Mouse (Mus musculus): ENCODE results near the gene Slc35b3. TPM values are rescaled to one million over a fixed set of nuclear protein-coding genes. Genes with fewer than 3 reads are reported as not detected.

The Slc35b3 gene
- total and polyA plus RNA-seq, 3 experiments, result 12.4 to 16.2 TPM; not detected in 1

GRCm38 (mm10) chr13:38936860-38937471 is 23.7 kb downstream of the Slc35b3 start:
- Histone ChIP-seq H3K27ac (ENCODE audit: control insufficient read depth, low read depth, low read length) (no peak overlapping the region), H3K79me2 (ENCODE audit: control insufficient read depth, insufficient read depth, low read length, poor library complexity) (no peaks in the 10 kb centered on the region), H3K4me3 (ENCODE audit: control insufficient read depth in 1 of 2, insufficient read depth in 1 of 2, low read depth in 2 of 2, low read length in 2 of 2) (no peak overlapping the region), H3K36me3 (ENCODE audit: control insufficient read depth in 1 of 2, insufficient read depth in 2 of 2, low read length in 2 of 2) (peaks cover 3 to 7% of the 10 kb centered on the region in 2 experiments; a peak in 3 of 4 replicates), H3K9me3 (replicated peaks; ENCODE audit: insufficient read depth, low read length) (no peaks in the 10 kb centered on the region), H3K9ac (ENCODE audit: control insufficient read depth, low read depth, low read length, poor library complexity, severe bottlenecking) (no peak overlapping the region), H3K27me3 (ENCODE audit: control insufficient read depth in 1 of 2, insufficient read depth in 2 of 2, low read length in 2 of 2) (no peaks in the 10 kb centered on the region), H3K4me1 (ENCODE audit: control insufficient read depth in 1 of 2, insufficient read depth in 2 of 2, low read length in 2 of 2) (peaks cover 0 to 3% of the 10 kb centered on the region in 2 experiments; a peak in 1 of 4 replicates)
- TF ChIP-seq EP300 (IDR thresholded peaks at IDR 0.05; ENCODE audit: low read depth in 1 of 2, low read length in 2 of 2) (no peak), MXI1 (IDR thresholded peaks at IDR 0.05; ENCODE audit: low read depth, low read length) (no peak), RAD21 (IDR thresholded peaks at IDR 0.05; ENCODE audit: low read depth, low read length) (no peak), ZKSCAN1 (IDR thresholded peaks at IDR 0.05; ENCODE audit: low read depth, low read length) (no peak), RCOR1 (IDR thresholded peaks at IDR 0.05; ENCODE audit: low read depth, low read length) (no peak), JUND (IDR thresholded peaks at IDR 0.05; ENCODE audit: low read depth, low read length) (no peak), ZC3H11A (IDR thresholded peaks at IDR 0.05; ENCODE audit: low read depth, low read length) (no peak)
- DNase-seq (ENCODE audit: low read depth, low spot score), result no peak

DNA sequence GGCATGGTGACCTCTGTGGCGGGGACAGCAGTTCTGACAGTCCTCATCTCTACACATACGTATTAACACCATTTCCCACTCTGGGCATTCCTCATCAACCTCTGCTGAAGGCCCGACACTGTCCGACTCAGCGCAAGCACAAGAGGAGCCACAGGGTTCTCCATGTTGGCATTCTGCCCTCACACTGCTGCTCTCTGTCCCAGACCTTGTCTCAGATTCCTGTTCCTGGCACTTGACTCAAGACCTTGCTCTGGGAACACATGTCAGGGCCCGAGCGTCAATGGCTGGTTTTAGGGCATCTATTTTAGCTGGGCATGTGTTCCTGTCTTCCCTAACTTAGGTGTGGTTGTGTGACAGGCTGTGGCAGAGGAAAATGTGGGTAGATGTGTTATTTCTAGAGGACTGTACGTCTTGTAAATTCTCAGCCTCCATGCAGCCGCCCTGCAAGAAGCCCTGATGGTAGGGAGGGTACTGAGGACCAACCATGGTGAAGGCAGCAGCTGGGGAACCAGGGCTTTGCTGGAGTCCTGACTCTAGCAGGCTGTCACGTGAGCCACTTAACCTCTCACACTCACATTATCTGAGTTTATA is 24.7 kb downstream of the Slc35b3 start:
- Histone ChIP-seq H3K27ac (ENCODE audit: control insufficient read depth, low read depth, low read length) (no peak overlapping the region), H3K36me3 (ENCODE audit: control insufficient read depth in 1 of 2, insufficient read depth in 2 of 2, low read length in 2 of 2) (peaks cover 0 to 3% of the 10 kb centered on the region in 2 experiments; a peak in 1 of 4 replicates), H3K4me1 (ENCODE audit: control insufficient read depth in 1 of 2, insufficient read depth in 2 of 2, low read length in 2 of 2) (no peaks in the 10 kb centered on the region), H3K79me2 (ENCODE audit: control insufficient read depth, insufficient read depth, low read length, poor library complexity) (no peaks in the 10 kb centered on the region), H3K9ac (ENCODE audit: control insufficient read depth, low read depth, low read length, poor library complexity, severe bottlenecking) (no peak overlapping the region), H3K4me3 (ENCODE audit: control insufficient read depth in 1 of 2, insufficient read depth in 1 of 2, low read depth in 2 of 2, low read length in 2 of 2) (no peak overlapping the region), H3K27me3 (ENCODE audit: control insufficient read depth in 1 of 2, insufficient read depth in 2 of 2, low read length in 2 of 2) (no peaks in the 10 kb centered on the region), H3K9me3 (replicated peaks; ENCODE audit: insufficient read depth, low read length) (no peaks in the 10 kb centered on the region)
- no peak for TF ChIP-seq USF2 (IDR thresholded peaks at IDR 0.05; ENCODE audit: borderline replicate concordance in 1 of 2, insufficient read depth in 1 of 2, low read depth in 1 of 2, low read length in 2 of 2)
- TF ChIP-seq ZMIZ1 (IDR thresholded peaks at IDR 0.05; ENCODE audit: low read depth, low read length), result no peak
- TF ChIP-seq POLR2AphosphoS2 (IDR thresholded peaks at IDR 0.05; ENCODE audit: low read length), result no peak
- no peak for TF ChIP-seq ZKSCAN1 (IDR thresholded peaks at IDR 0.05; ENCODE audit: low read depth, low read length)
- TF ChIP-seq HCFC1 (IDR thresholded peaks at IDR 0.05; ENCODE audit: low read depth, low read length), result no peak
- TF ChIP-seq BHLHE40 (IDR thresholded peaks at IDR 0.05; ENCODE audit: borderline replicate concordance, low read depth, low read length), result no peak
- no peak for TF ChIP-seq NRF1 (IDR thresholded peaks at IDR 0.05; ENCODE audit: insufficient read depth, low read depth, low read length, poor library complexity, severe bottlenecking)
- TF ChIP-seq JUND (IDR thresholded peaks at IDR 0.05; ENCODE audit: low read depth, low read length), result no peak
- no peak for TF ChIP-seq ZNF384 (IDR thresholded peaks at IDR 0.05; ENCODE audit: low read depth, low read length)
- DNase-seq (ENCODE audit: low read depth, low spot score), result no peak

Data from MEL (cell line).